Mouse (Mus musculus): Measurements from ENCODE around the gene Phgdh. TPM values are rescaled to one million over a fixed set of nuclear protein-coding genes. Genes with fewer than 3 reads are reported as not detected.
A peak's percentile ranks its signal among the peaks of the same experiment; 100 is the strongest.

Gene Phgdh
- polyA plus RNA-seq, 1 experiment from 2014 or later, result 436 TPM

GRCm38 (mm10) chr3:98312867-98313266 is 26.9 kb downstream of the Phgdh start:
- Histone ChIP-seq H3K4me3 (no peak overlapping the region), H3K27me3 (ENCODE audit: poor library complexity, severe bottlenecking) (no peaks in the 10 kb centered on the region), H3K9me3 (0 out of 2 replicates have a peak, but pooled peaks cover 3% of the 10 kb centered on the region), H3K4me1 (peaks cover 9% of the 10 kb centered on the region; the same call in 1 of the 2 replicates), H3K27ac (no peak overlapping the region), H3K36me3 (replicated peaks) (peaks cover 60% of the 10 kb centered on the region)
- DNase-seq (ENCODE audit: extremely low spot score, low spot score), result peak; percentile 66
- WGBS, result 43% methylated on average over 7 of the region's 7 CpGs

- Histone ChIP-seq H3K36me3 (replicated peaks) (peaks cover 37% of the 10 kb centered on the region), H3K4me3 (no peak overlapping the region), H3K27ac (no peak overlapping the region), H3K4me1 (no peaks in the 10 kb centered on the region), H3K9me3 (0 out of 2 replicates have a peak, but pooled peaks cover 4% of the 10 kb centered on the region), H3K27me3 (ENCODE audit: poor library complexity, severe bottlenecking) (no peaks in the 10 kb centered on the region)
- 88% methylated on average over 1 of the region's 1 CpGs for WGBS
- no peak for DNase-seq (ENCODE audit: extremely low spot score, low spot score)
Observed at GRCm38 (mm10) chr3:98310456-98310855, 29.3 kb downstream of the Phgdh start.

- Histone ChIP-seq H3K27ac (no peak overlapping the region), H3K27me3 (ENCODE audit: poor library complexity, severe bottlenecking) (no peaks in the 10 kb centered on the region), H3K9me3 (0 out of 2 replicates have a peak, but pooled peaks cover 4% of the 10 kb centered on the region), H3K4me1 (no peaks in the 10 kb centered on the region), H3K36me3 (replicated peaks) (peaks cover 19% of the 10 kb centered on the region), H3K4me3 (no peak overlapping the region)
- WGBS, result 84% methylated on average over 6 of the region's 6 CpGs
- DNase-seq (ENCODE audit: extremely low spot score, low spot score), result no peak
Observed at GRCm38 (mm10) chr3:98308606-98309005, 31.2 kb downstream of the Phgdh start.

GRCm38 (mm10) chr3:98301761-98302160 is 38.0 kb downstream of the Phgdh start:
- H3K27me3 ChIP-seq (ENCODE audit: poor library complexity, severe bottlenecking), result no peaks in the 10 kb centered on the region
- no peaks in the 10 kb centered on the region for H3K9me3 ChIP-seq
- H3K36me3 ChIP-seq (replicated peaks), result no peaks in the 10 kb centered on the region
- H3K27ac ChIP-seq, result no peak overlapping the region
- DNase-seq (ENCODE audit: extremely low spot score, low spot score), result no peak
- no peak overlapping the region for H3K4me3 ChIP-seq
- H3K4me1 ChIP-seq, result no peaks in the 10 kb centered on the region
- WGBS, result 95% methylated on average over 3 of the region's 3 CpGs

GRCm38 (mm10) chr3:98300266-98300665 is 39.5 kb downstream of the Phgdh start:
- Histone ChIP-seq H3K36me3 (replicated peaks) (no peaks in the 10 kb centered on the region), H3K9me3 (no peaks in the 10 kb centered on the region), H3K4me1 (no peaks in the 10 kb centered on the region), H3K4me3 (no peak overlapping the region), H3K27ac (no peak overlapping the region), H3K27me3 (ENCODE audit: poor library complexity, severe bottlenecking) (no peaks in the 10 kb centered on the region)
- DNase-seq (ENCODE audit: extremely low spot score, low spot score), result no peak
- 89% methylated on average over 4 of the region's 4 CpGs for WGBS

GRCm38 (mm10) chr3:98299391-98300100 is 40.2 kb downstream of the Phgdh start:
- Histone ChIP-seq H3K36me3 (replicated peaks) (no peaks in the 10 kb centered on the region), H3K9me3 (no peaks in the 10 kb centered on the region), H3K4me1 (no peaks in the 10 kb centered on the region), H3K27me3 (ENCODE audit: poor library complexity, severe bottlenecking) (no peaks in the 10 kb centered on the region), H3K4me3 (no peak overlapping the region), H3K27ac (no peak overlapping the region)
- DNase-seq (ENCODE audit: extremely low spot score, low spot score), result no peak
- 97% methylated on average over 1 of the region's 1 CpGs for WGBS

- DNase-seq (ENCODE audit: extremely low spot score, low spot score), result no peak
- no peak overlapping the region for H3K27ac ChIP-seq
- H3K9me3 ChIP-seq, result no peaks in the 10 kb centered on the region
- H3K27me3 ChIP-seq (ENCODE audit: poor library complexity, severe bottlenecking), result no peaks in the 10 kb centered on the region
- H3K4me3 ChIP-seq, result no peak overlapping the region
- no peaks in the 10 kb centered on the region for H3K4me1 ChIP-seq
- 74% methylated on average over 10 of the region's 10 CpGs for WGBS
- H3K36me3 ChIP-seq (replicated peaks), result no peaks in the 10 kb centered on the region
Observed at GRCm38 (mm10) chr3:98295965-98296364, 43.8 kb downstream of the Phgdh start.

- DNase-seq (ENCODE audit: extremely low spot score, low spot score), result no peak
- H3K27ac ChIP-seq, result no peak overlapping the region
- H3K27me3 ChIP-seq (ENCODE audit: poor library complexity, severe bottlenecking), result no peaks in the 10 kb centered on the region
- no peaks in the 10 kb centered on the region for H3K9me3 ChIP-seq
- WGBS, result 93% methylated on average over 9 of the region's 9 CpGs
- no peaks in the 10 kb centered on the region for H3K36me3 ChIP-seq (replicated peaks)
- no peaks in the 10 kb centered on the region for H3K4me1 ChIP-seq
- H3K4me3 ChIP-seq, result no peak overlapping the region
Observed at GRCm38 (mm10) chr3:98291044-98291443, 48.7 kb downstream of the Phgdh start.

GRCm38 (mm10) chr3:98283205-98283604 is 56.6 kb downstream of the Phgdh start:
- no peak overlapping the region for H3K4me3 ChIP-seq
- no peaks in the 10 kb centered on the region for H3K9me3 ChIP-seq
- peaks cover 22% of the 10 kb centered on the region for H3K4me1 ChIP-seq
- H3K27me3 ChIP-seq (ENCODE audit: poor library complexity, severe bottlenecking), result no peaks in the 10 kb centered on the region
- no peak overlapping the region for H3K27ac ChIP-seq
- H3K36me3 ChIP-seq (replicated peaks), result no peaks in the 10 kb centered on the region
- no peak for DNase-seq (ENCODE audit: extremely low spot score, low spot score)
- 89% methylated on average over 5 of the region's 5 CpGs for WGBS

GRCm38 (mm10) chr3:98282422-98282821 is 57.4 kb downstream of the Phgdh start:
- Histone ChIP-seq H3K36me3 (replicated peaks) (no peaks in the 10 kb centered on the region), H3K27ac (no peak overlapping the region), H3K4me3 (no peak overlapping the region), H3K27me3 (ENCODE audit: poor library complexity, severe bottlenecking) (no peaks in the 10 kb centered on the region), H3K4me1 (peaks cover 23% of the 10 kb centered on the region), H3K9me3 (no peaks in the 10 kb centered on the region)
- WGBS, result 92% methylated on average over 8 of the region's 8 CpGs
- no peak for DNase-seq (ENCODE audit: extremely low spot score, low spot score)

- Histone ChIP-seq H3K27ac (no peak overlapping the region), H3K27me3 (ENCODE audit: poor library complexity, severe bottlenecking) (no peaks in the 10 kb centered on the region), H3K36me3 (replicated peaks) (no peaks in the 10 kb centered on the region), H3K4me3 (no peak overlapping the region), H3K4me1 (peaks cover 23% of the 10 kb centered on the region), H3K9me3 (no peaks in the 10 kb centered on the region)
- DNase-seq (ENCODE audit: extremely low spot score, low spot score), result peak; percentile 50
- WGBS, result 48% methylated on average over 12 of the region's 12 CpGs
Observed at GRCm38 (mm10) chr3:98280933-98281678, 58.7 kb downstream of the Phgdh start.

- Histone ChIP-seq H3K4me1 (peaks cover 23% of the 10 kb centered on the region), H3K9me3 (no peaks in the 10 kb centered on the region), H3K27me3 (ENCODE audit: poor library complexity, severe bottlenecking) (no peaks in the 10 kb centered on the region), H3K27ac (no peak within 1 kb of the TSS), H3K4me3 (no peak within 1 kb of the TSS), H3K36me3 (replicated peaks) (no peaks in the 10 kb centered on the region)
- DNase-seq (ENCODE audit: extremely low spot score, low spot score), result no peak
- WGBS, result 63% methylated on average over 14 of the region's 14 CpGs
Observed at GRCm38 (mm10) chr3:98280204-98280932, 59.4 kb downstream of the Phgdh start, which contains the start of gene Hmgcs2. Hmgcs2 (plus strand) TSS chr3:98280435.
